Mouse (Mus musculus) ES-Bruce4 (cell line): ENCODE measurements around the gene Ccdc158.

Source experiments
- CTCF ChIP-seq: IDR thresholded peaks from one replicate; pipeline ENCODE4 v1.8.1; 2011; ENCODE audit warnings: low read depth, low read length
- EP300 ChIP-seq: IDR thresholded peaks from 2 replicates; pipeline ENCODE4 v1.6.1; 2011; ENCODE audit warnings: low read depth, low read length; ENCODE audit not compliant: insufficient read depth
- POLR2A ChIP-seq: IDR thresholded peaks from one replicate; pipeline ENCODE4 v1.8.1; 2011; ENCODE audit warnings: low read length; ENCODE audit not compliant: insufficient read depth

GRCm38 (mm10) chr5:92560201-92560600 lies 114.9 kb downstream of the Ccdc158 start:
- TF ChIP-seq EP300 (no peak), CTCF (no peak), POLR2A (no peak)
